Mouse (Mus musculus) heart, embryonic 14.5 days (tissue): ENCODE results near the gene Dyrk1a. TPM values are rescaled to one million over a fixed set of nuclear protein-coding genes. Genes with fewer than 3 reads are reported as not detected.
A peak's percentile ranks its signal among the peaks of the same experiment; 100 is the strongest.

ENCODE experiments used
- ATAC-seq: fragments of 200-750 bp; cut with Nextera tagmentation; 2 replicates; pipeline ENCODE4 v1.8.0; 2017; ENCODE audit warnings: low read depth, moderate TSS enrichment; ENCODE audit not compliant: insufficient number of reproducible peaks, insufficient read depth, low FRiP score
- H3K27ac ChIP-seq, 2 experiments: fragments of 200-500 bp in 1 of 2; fragments of 300-500 bp in 1 of 2; sonication (generic) in 1 of 2; replicated peaks in 1 of 2; 2 replicates each; pipeline ENCODE4 v1.5.1; 2012 to 2014; ENCODE audit warnings: low read depth in 2 of 2, low read length in 2 of 2, control low read depth in 1 of 2, mild to moderate bottlenecking in 1 of 2, mixed read lengths in 1 of 2; ENCODE audit not compliant: control insufficient read depth in 1 of 2, insufficient read depth in 1 of 2
- H3K27me3 ChIP-seq: fragments of 300-500 bp; sonication (generic); 2 replicates; pipeline ENCODE4 v1.6.1; 2014; ENCODE audit warnings: mild to moderate bottlenecking, low read length, control low read depth; ENCODE audit not compliant: control insufficient read depth, insufficient read depth
- H3K36me3 ChIP-seq: fragments of 300-500 bp; sonication (generic); 2 replicates; pipeline ENCODE4 v1.6.1; 2014; ENCODE audit warnings: mild to moderate bottlenecking, control low read depth, low read length, mixed read lengths; ENCODE audit not compliant: control insufficient read depth, insufficient read depth
- H3K4me1 ChIP-seq, 2 experiments: fragments of 200-500 bp in 1 of 2; fragments of 300-500 bp in 1 of 2; sonication (generic) in 1 of 2; 2 replicates each; pipeline ENCODE4 v1.6.1; 2012 to 2014; ENCODE audit warnings: low read length in 2 of 2, control low read depth in 1 of 2, mixed read lengths in 1 of 2; ENCODE audit not compliant: control insufficient read depth in 2 of 2, insufficient read depth in 2 of 2
- H3K4me2 ChIP-seq: fragments of 300-500 bp; sonication (generic); 2 replicates; pipeline ENCODE4 v1.6.1; 2014; ENCODE audit warnings: mild to moderate bottlenecking, low read length
- H3K4me3 ChIP-seq, 2 experiments: fragments of 200-500 bp in 1 of 2; fragments of 300-500 bp in 1 of 2; sonication (generic) in 1 of 2; 2 replicates each; pipeline ENCODE4 v1.5.1; 2012 to 2014; ENCODE audit warnings: low read length in 2 of 2, mild to moderate bottlenecking in 2 of 2, control low read depth in 1 of 2, low read depth in 1 of 2, moderate library complexity in 1 of 2; ENCODE audit not compliant: control insufficient read depth in 1 of 2, insufficient read depth in 1 of 2
- H3K9ac ChIP-seq: fragments of 300-500 bp; sonication (generic); 2 replicates; pipeline ENCODE4 v1.6.1; 2014; ENCODE audit warnings: mild to moderate bottlenecking, low read length
- H3K9me3 ChIP-seq: fragments of 300-500 bp; sonication (generic); 2 replicates; pipeline ENCODE4 v1.6.1; 2016; ENCODE audit warnings: low read length, control low read depth; ENCODE audit not compliant: control insufficient read depth
- WGBS: fragments of 180-500 bp; shearing (Covaris S2); extraction: QIAGEN DNeasy Blood & Tissue Kit; methylation state at CpG from one replicate; pipeline ENCODE4 v1.1.7; 2014; 5-methylcytosine and 5-hydroxymethylcytosine counted together
- polyA plus RNA-seq: library from polyadenylated mRNA; unstranded; fragments of >200 nt; fragmentation: Nextera tagmentation; extraction: Ambion mirVana; gene quantifications from 2 replicates; pipeline ENCODE4 v1.2.1, GENCODE M21; 2014

Gene Dyrk1a
- polyA plus RNA-seq, 1 experiment from 2014 or later = 12.2 TPM

- Histone ChIP-seq H3K27ac (peak overlapping the region; percentile 67 to 85), H3K4me3 (no peak overlapping the region)
Observed at GRCm38 (mm10) chr16:94559782-94560181, 10.0 kb upstream of the Dyrk1a start.

GRCm38 (mm10) chr16:94560618-94561017 lies 9.2 kb upstream of the Dyrk1a start:
- no peak for ATAC-seq
- H3K4me3 ChIP-seq = no peak overlapping the region
- WGBS = 39% methylated on average over 5 of the region's 5 CpGs

More at GRCm38 (mm10) chr16:94559782-94560181, 10.0 kb upstream of the Dyrk1a start:
- Histone ChIP-seq H3K9me3 (no peaks in the 10 kb centered on the region), H3K27me3 (no peaks in the 10 kb centered on the region), H3K4me1 (peaks cover 10 to 14% of the 10 kb centered on the region in 2 experiments), H3K36me3 (no peaks in the 10 kb centered on the region), H3K9ac (no peak overlapping the region; the same call in 1 of the 2 replicates), H3K4me2 (peak overlapping the region; percentile 47)
- no peak for ATAC-seq
- 61% methylated on average over 7 of the region's 7 CpGs for WGBS

GRCm38 (mm10) chr16:94566124-94566523 lies 3.7 kb upstream of the Dyrk1a start:
- 0 out of 4 replicates have a peak overlapping the region, but pooled peaks of 1 of the 2 experiments have one; percentile 0 for H3K27ac ChIP-seq
- no peaks in the 10 kb centered on the region for H3K27me3 ChIP-seq
- 48% methylated on average over 8 of the region's 8 CpGs for WGBS
- no peaks in the 10 kb centered on the region for H3K9me3 ChIP-seq
- no peak overlapping the region for H3K4me2 ChIP-seq
- H3K4me3 ChIP-seq = no peak overlapping the region
- peaks cover 3 to 10% of the 10 kb centered on the region in 2 experiments; a peak in 2 of 4 replicates for H3K4me1 ChIP-seq
- no peak for ATAC-seq
- H3K36me3 ChIP-seq = no peaks in the 10 kb centered on the region
- no peak overlapping the region for H3K9ac ChIP-seq

More at GRCm38 (mm10) chr16:94560618-94561017, 9.2 kb upstream of the Dyrk1a start:
- Histone ChIP-seq H3K9ac (no peak overlapping the region; the same call in 1 of the 2 replicates), H3K4me2 (no peak overlapping the region), H3K27me3 (no peaks in the 10 kb centered on the region), H3K27ac (peak overlapping the region; percentile 46 to 85), H3K36me3 (no peaks in the 10 kb centered on the region), H3K9me3 (no peaks in the 10 kb centered on the region), H3K4me1 (peaks cover 10 to 14% of the 10 kb centered on the region in 2 experiments)

GRCm38 (mm10) chr16:94566834-94567585 lies 2.8 kb upstream of the Dyrk1a start:
- H3K4me2 ChIP-seq = no peak overlapping the region
- no peak for ATAC-seq
- no peaks in the 10 kb centered on the region for H3K9me3 ChIP-seq
- no peak overlapping the region for H3K4me3 ChIP-seq
- H3K9ac ChIP-seq = no peak overlapping the region
- WGBS = 76% methylated on average over 11 of the region's 11 CpGs
- H3K36me3 ChIP-seq = no peaks in the 10 kb centered on the region
- no peaks in the 10 kb centered on the region for H3K27me3 ChIP-seq
- no peak overlapping the region for H3K27ac ChIP-seq
- peaks cover 4 to 16% of the 10 kb centered on the region in 2 experiments for H3K4me1 ChIP-seq

- Histone ChIP-seq H3K36me3 (no peaks in the 10 kb centered on the region), H3K27ac (peak overlapping the region; percentile 30 to 100; a peak in 3 of 4 replicates), H3K9me3 (no peaks in the 10 kb centered on the region), H3K9ac (peak overlapping the region; percentile 81), H3K4me1 (peaks cover 5 to 22% of the 10 kb centered on the region in 2 experiments), H3K27me3 (no peaks in the 10 kb centered on the region), H3K4me2 (peak overlapping the region; percentile 60), H3K4me3 (0 out of 4 replicates have a peak overlapping the region, but pooled peaks of 1 of the 2 experiments have one; percentile 70)
- WGBS = 59% methylated on average over 5 of the region's 5 CpGs
- ATAC-seq = no peak
Observed at GRCm38 (mm10) chr16:94567751-94568150, 2.1 kb upstream of the Dyrk1a start.

GRCm38 (mm10) chr16:94568335-94569228 lies 1.2 kb upstream of the Dyrk1a start:
- Histone ChIP-seq H3K4me1 (peaks cover 5 to 30% of the 10 kb centered on the region in 2 experiments), H3K9ac (peak overlapping the region; percentile 81), H3K4me3 (peak overlapping the region; percentile 61 to 70), H3K4me2 (peak overlapping the region; percentile 60), H3K9me3 (no peaks in the 10 kb centered on the region), H3K36me3 (no peaks in the 10 kb centered on the region), H3K27me3 (no peaks in the 10 kb centered on the region), H3K27ac (peak overlapping the region; percentile 95 to 100)
- ATAC-seq = peak; percentile 79
- 2% methylated on average over 48 of the region's 53 CpGs for WGBS

- H3K27ac ChIP-seq = peak overlapping the region; percentile 99 to 100
- peak; percentile 18 for ATAC-seq
- peak overlapping the region; percentile 67 for H3K4me2 ChIP-seq
- H3K9me3 ChIP-seq = no peaks in the 10 kb centered on the region
- no peaks in the 10 kb centered on the region for H3K27me3 ChIP-seq
- peak overlapping the region; percentile 70 to 92 for H3K4me3 ChIP-seq
- H3K4me1 ChIP-seq = peaks cover 8 to 46% of the 10 kb centered on the region in 2 experiments
- no peaks in the 10 kb centered on the region for H3K36me3 ChIP-seq
- WGBS = under 1% methylated on average over 62 of the region's 88 CpGs
- H3K9ac ChIP-seq = peak overlapping the region; percentile 100
Observed at GRCm38 (mm10) chr16:94570361-94571041, 691 bp downstream of the Dyrk1a start.
